ENCODE assay signal across 18 mouse cellular contexts in genomic region chr17:45905596-45905995, GRCm38 (mm10).
DNase-seq lines count a peak whose midpoint lies in the region; ATAC-seq lines count a peak whose summit lies in the region.
"Had no signal": no experiment of that assay in that cellular context is flagged by ENCODE, and none has a peak within 500 bp of the region (broad histone marks: within the 10 kb centered on the region; RNA-seq: fewer than 3 reads in every experiment).

No protein-coding gene starts in this region.

- WGBS in forebrain, embryonic 10.5 days = 74% methylated on average over 7 of the region's 7 CpGs
- 52% methylated on average over 7 of the region's 7 CpGs for WGBS in forebrain, embryonic 14.5 days
- WGBS in midbrain, embryonic 13.5 days = 65% methylated on average over 7 of the region's 7 CpGs

- H3K27ac ChIP-seq in forebrain, embryonic 10.5 days = 0 out of 2 replicates have a peak overlapping the region, but pooled peaks have one; percentile 41
- no peak overlapping the region for H3K27ac ChIP-seq in forebrain, embryonic 14.5 days (ENCODE audit: low read depth, low read length)
- H3K27ac ChIP-seq in midbrain, embryonic 13.5 days = no peak overlapping the region
- H3K27ac ChIP-seq: embryonic facial prominence, embryonic 13.5 days; forebrain, embryonic 13.5 days; heart, embryonic 13.5 days; hindbrain, embryonic 15.5 days had no signal

- ATAC-seq in forebrain, embryonic 14.5 days = no peak
- ATAC-seq in midbrain, embryonic 13.5 days = no peak
- ATAC-seq: forebrain, embryonic 13.5 days; intestine, embryonic 16.5 days had no signal

- H3K4me3 ChIP-seq in forebrain, embryonic 10.5 days = no peak overlapping the region
- no peak overlapping the region for H3K4me3 ChIP-seq in forebrain, embryonic 14.5 days (ENCODE audit: low read depth, low read length)
- no peak overlapping the region for H3K4me3 ChIP-seq in midbrain, embryonic 13.5 days (replicated peaks)
- H3K4me3 ChIP-seq: embryonic facial prominence, embryonic 13.5 days; forebrain, embryonic 13.5 days; heart, embryonic 13.5 days; hindbrain, embryonic 15.5 days had no signal

- H3K36me3 ChIP-seq in forebrain, embryonic 10.5 days (replicated peaks) = no peaks in the 10 kb centered on the region
- no peaks in the 10 kb centered on the region for H3K36me3 ChIP-seq in forebrain, embryonic 14.5 days (ENCODE audit: control insufficient read depth, insufficient read depth, low read length)
- H3K36me3 ChIP-seq in midbrain, embryonic 13.5 days = no peaks in the 10 kb centered on the region
- H3K36me3 ChIP-seq: embryonic facial prominence, embryonic 13.5 days; heart, embryonic 13.5 days; hindbrain, embryonic 15.5 days had no signal

- peaks cover 13% of the 10 kb centered on the region for H3K4me1 ChIP-seq in forebrain, embryonic 10.5 days
- H3K4me1 ChIP-seq in forebrain, embryonic 14.5 days (ENCODE audit: control insufficient read depth, insufficient read depth, low read length) = no peaks in the 10 kb centered on the region
- H3K4me1 ChIP-seq in midbrain, embryonic 13.5 days (replicated peaks) = no peaks in the 10 kb centered on the region
- H3K4me1 ChIP-seq: forebrain, embryonic 13.5 days had no signal

- no peak overlapping the region for H3K9ac ChIP-seq in forebrain, embryonic 14.5 days (ENCODE audit: low read length)
- H3K9ac ChIP-seq in midbrain, embryonic 13.5 days (replicated peaks) = no peak overlapping the region
- H3K9ac ChIP-seq: embryonic facial prominence, embryonic 13.5 days; forebrain, embryonic 13.5 days; heart, embryonic 13.5 days; hindbrain, embryonic 15.5 days had no signal

- no peak for DNase-seq in forebrain, embryonic 10.5 days (ENCODE audit: extremely low spot score, low spot score)
- DNase-seq in forebrain, embryonic 14.5 days (ENCODE audit: low spot score) = no peak
- DNase-seq in NIH3T3 (ENCODE audit: low read depth) = peak; percentile 23
- peak; percentile 53 for DNase-seq in adrenal gland, postnatal 10 days
- DNase-seq in kidney, adult 18-20 months = no peak
- no peak for DNase-seq in frontal cortex, postnatal 36 days (ENCODE audit: low spot score in 2 of 2)
- DNase-seq: cerebellum, adult 11-12 months; cerebellum, adult 9-10 months; cerebellum, postnatal 25 days; gastrocnemius, postnatal 10 days; heart, postnatal 36 days; kidney, adult 8-10 months had no signal

- no peak overlapping the region for H3K4me2 ChIP-seq in forebrain, embryonic 14.5 days (ENCODE audit: low read length)
- H3K4me2 ChIP-seq in midbrain, embryonic 13.5 days (replicated peaks) = no peak overlapping the region
- H3K4me2 ChIP-seq: embryonic facial prominence, embryonic 13.5 days; forebrain, embryonic 13.5 days; heart, embryonic 13.5 days; hindbrain, embryonic 15.5 days had no signal

- H3K9me3 ChIP-seq in forebrain, embryonic 10.5 days = peaks cover 3% of the 10 kb centered on the region; the same call in 1 of the 2 replicates
- no peaks in the 10 kb centered on the region for H3K9me3 ChIP-seq in forebrain, embryonic 14.5 days (replicated peaks; ENCODE audit: control insufficient read depth, low read length)
- no peaks in the 10 kb centered on the region for H3K9me3 ChIP-seq in midbrain, embryonic 13.5 days
- H3K9me3 ChIP-seq: embryonic facial prominence, embryonic 13.5 days; forebrain, embryonic 13.5 days; heart, embryonic 13.5 days; hindbrain, embryonic 15.5 days had no signal

- peaks cover 7% of the 10 kb centered on the region; the same call in 1 of the 2 replicates for H3K27me3 ChIP-seq in forebrain, embryonic 10.5 days (ENCODE audit: poor library complexity, severe bottlenecking)
- H3K27me3 ChIP-seq in forebrain, embryonic 14.5 days (replicated peaks; ENCODE audit: control insufficient read depth, insufficient read depth, low read length) = no peaks in the 10 kb centered on the region
- no peaks in the 10 kb centered on the region; the same call in 1 of the 2 replicates for H3K27me3 ChIP-seq in midbrain, embryonic 13.5 days
- H3K27me3 ChIP-seq: embryonic facial prominence, embryonic 13.5 days; forebrain, embryonic 13.5 days; heart, embryonic 13.5 days; hindbrain, embryonic 15.5 days had no signal

Comparison
In these comparisons a context has a peak if more than half of its experiments do, and no peak if none do; other contexts are left out.
1. DNase-seq: peak in NIH3T3 (single experiment) and adrenal gland, postnatal 10 days (single experiment); none in forebrain, embryonic 10.5 days (single experiment), forebrain, embryonic 14.5 days (single experiment), kidney, adult 18-20 months (single experiment) and frontal cortex, postnatal 36 days (0 of 2).